Mouse (Mus musculus) hindbrain, postnatal 0 days (tissue): ENCODE data around the gene Sdccag8. TPM values are rescaled to one million over a fixed set of nuclear protein-coding genes. Genes with fewer than 3 reads are reported as not detected.
A peak's percentile ranks its signal among the peaks of the same experiment; 100 is the strongest.

Experiments
- ATAC-seq: fragments of 200-750 bp; cut with Nextera tagmentation; 2 replicates; pipeline ENCODE4 v1.8.0; 2017; ENCODE audit warnings: mild to moderate bottlenecking, moderate TSS enrichment, moderate library complexity
- DNase-seq: peaks from one replicate; pipeline ENCODE4 v3.0.0-alpha.2; 2015; ENCODE audit warnings: low spot score
- H3K27ac ChIP-seq: fragments of 300-500 bp; sonication (generic); 2 replicates; pipeline ENCODE4 v1.5.1; 2014; ENCODE audit warnings: mild to moderate bottlenecking
- H3K27me3 ChIP-seq: fragments of 300-500 bp; sonication (generic); 2 replicates; pipeline ENCODE4 v1.6.1; 2014; ENCODE audit warnings: low read length, mixed read lengths; ENCODE audit not compliant: insufficient read depth
- H3K36me3 ChIP-seq: fragments of 300-500 bp; sonication (generic); 2 replicates; pipeline ENCODE4 v1.6.1; 2014; ENCODE audit warnings: low read length, mixed read lengths; ENCODE audit not compliant: insufficient read depth
- H3K4me1 ChIP-seq: fragments of 300-500 bp; sonication (generic); 2 replicates; pipeline ENCODE4 v1.6.1; 2014; ENCODE audit warnings: antibody characterized with exemption, low read length, mixed read lengths; ENCODE audit not compliant: insufficient read depth
- H3K4me2 ChIP-seq: fragments of 300-500 bp; sonication (generic); 2 replicates; pipeline ENCODE4 v1.6.1; 2014; ENCODE audit warnings: low read depth, mild to moderate bottlenecking, low read length, moderate library complexity, mixed read lengths
- H3K4me3 ChIP-seq: fragments of 300-500 bp; sonication (generic); 2 replicates; pipeline ENCODE4 v1.5.1; 2014; ENCODE audit warnings: low read length
- H3K9ac ChIP-seq: fragments of 300-500 bp; sonication (generic); replicated peaks from 2 replicates; pipeline ENCODE4 v1.6.1; 2014; ENCODE audit warnings: mild to moderate bottlenecking, low read length, moderate library complexity, mixed read lengths
- H3K9me3 ChIP-seq: fragments of 300-500 bp; sonication (generic); 2 replicates; pipeline ENCODE4 v1.6.1; 2016; ENCODE audit warnings: low read length, mixed read lengths
- CTCF ChIP-seq: IDR thresholded peaks from 2 replicates; pipeline ENCODE4 v1.5.1; 2016; ENCODE audit warnings: antibody characterized with exemption, control low read depth, low read depth
- WGBS: fragments of 180-500 bp; shearing (Covaris S2); extraction: QIAGEN DNeasy Blood & Tissue Kit; methylation state at CpG from one replicate; pipeline ENCODE4 v1.1.7; 2014; 5-methylcytosine and 5-hydroxymethylcytosine counted together
- polyA plus RNA-seq: library from polyadenylated mRNA; unstranded; fragments of >200 nt; fragmentation: Nextera tagmentation; extraction: Ambion mirVana; gene quantifications from 2 replicates; pipeline ENCODE4 v1.2.1, GENCODE M21; 2015
- total RNA-seq: library from RNA; depleted of rRNA; stranded (reverse); fragments of >200 nt; gene quantifications from 2 replicates; pipeline ENCODE4 v1.2.3, GENCODE M21; 2014

Gene Sdccag8
- total and polyA plus RNA-seq, 2 experiments from 2014 or later, result 10.1 to 23.1 TPM

DNA sequence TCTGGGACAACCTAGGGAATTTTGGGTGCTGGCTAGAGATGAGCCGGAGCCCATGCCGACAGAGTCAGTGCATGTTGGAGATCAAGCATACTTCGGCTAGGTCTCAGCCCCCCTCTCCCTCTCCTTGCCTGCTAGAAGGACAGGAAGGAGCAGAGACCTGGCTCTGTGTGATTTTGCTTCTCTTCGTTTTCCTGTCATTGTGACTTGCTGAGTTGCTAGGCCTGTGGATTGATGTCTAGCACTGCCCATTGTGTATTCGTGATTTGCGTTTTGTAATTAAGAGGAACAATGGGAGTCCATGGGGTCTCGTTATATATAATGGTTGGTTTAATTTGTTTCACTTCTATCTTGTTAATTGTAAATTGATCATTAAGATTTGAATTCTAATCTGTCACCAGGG, 137.4 kb downstream of the Sdccag8 start:
- Histone ChIP-seq H3K4me1 (no peaks in the 10 kb centered on the region), H3K9ac (no peak overlapping the region), H3K4me3 (no peak overlapping the region), H3K36me3 (no peaks in the 10 kb centered on the region; the same call in 1 of the 2 replicates), H3K27ac (no peak overlapping the region), H3K27me3 (no peaks in the 10 kb centered on the region), H3K9me3 (no peaks in the 10 kb centered on the region), H3K4me2 (no peak overlapping the region)
- DNase-seq (no peak), ATAC-seq (no peak)
- WGBS, result 31% methylated on average over 7 of the region's 7 CpGs
- TF ChIP-seq CTCF, result no peak

DNA sequence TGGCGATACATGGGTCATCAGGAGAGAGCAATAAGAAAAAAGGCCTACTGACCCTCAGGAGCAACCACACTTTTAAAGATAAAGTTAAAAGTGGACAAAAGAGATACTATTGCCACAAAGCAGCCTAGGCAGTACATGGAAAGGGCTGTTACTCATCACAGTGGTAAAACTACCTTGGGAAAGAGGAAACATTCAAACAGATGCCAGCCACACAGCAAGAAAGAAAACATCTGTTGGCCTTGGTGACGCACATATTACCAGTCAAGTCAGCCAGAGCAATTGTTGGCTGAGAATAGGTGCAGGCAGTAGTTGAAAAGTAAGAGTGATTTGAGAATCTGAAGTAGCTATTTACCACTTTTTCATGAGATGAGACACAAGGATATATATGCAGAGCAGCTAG, 143.9 kb downstream of the Sdccag8 start:
- no peaks in the 10 kb centered on the region for H3K4me1 ChIP-seq
- no peaks in the 10 kb centered on the region; the same call in 1 of the 2 replicates for H3K36me3 ChIP-seq
- no peak for DNase-seq
- H3K9me3 ChIP-seq, result no peaks in the 10 kb centered on the region
- TF ChIP-seq CTCF, result no peak
- H3K9ac ChIP-seq, result no peak overlapping the region
- no peak overlapping the region for H3K4me3 ChIP-seq
- 84% methylated on average over 2 of the region's 2 CpGs for WGBS
- no peak for ATAC-seq
- H3K4me2 ChIP-seq, result no peak overlapping the region
- H3K27ac ChIP-seq, result no peak overlapping the region
- H3K27me3 ChIP-seq, result no peaks in the 10 kb centered on the region

DNA sequence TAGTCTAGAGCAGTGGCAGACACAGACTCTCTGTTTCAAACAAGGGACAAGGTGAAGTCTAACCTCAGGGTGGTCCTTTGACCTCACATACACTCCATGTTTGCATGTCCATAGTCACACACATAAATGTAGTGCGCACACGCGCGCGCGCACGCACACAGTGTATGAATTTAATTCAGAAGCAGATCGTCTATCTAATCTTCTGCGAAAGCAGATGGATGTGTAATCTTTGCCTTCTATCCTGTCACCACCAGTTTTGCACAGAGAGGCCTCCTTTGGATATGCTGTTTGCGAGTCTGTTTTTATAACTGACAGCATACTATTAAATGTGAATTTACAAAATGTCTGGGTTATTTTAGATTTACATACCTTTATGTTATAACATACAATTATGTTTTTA, 147.3 kb downstream of the Sdccag8 start:
- TF ChIP-seq CTCF, result no peak
- Histone ChIP-seq H3K36me3 (no peaks in the 10 kb centered on the region), H3K4me1 (no peaks in the 10 kb centered on the region), H3K4me3 (no peak overlapping the region), H3K27ac (no peak overlapping the region), H3K9me3 (no peaks in the 10 kb centered on the region), H3K27me3 (no peaks in the 10 kb centered on the region), H3K9ac (no peak overlapping the region), H3K4me2 (no peak overlapping the region)
- DNase-seq (no peak), ATAC-seq (no peak)
- WGBS, result 96% methylated on average over 10 of the region's 10 CpGs

- Histone ChIP-seq H3K4me1 (no peaks in the 10 kb centered on the region), H3K27me3 (no peaks in the 10 kb centered on the region), H3K4me2 (no peak overlapping the region), H3K36me3 (no peaks in the 10 kb centered on the region), H3K27ac (no peak overlapping the region), H3K4me3 (no peak overlapping the region), H3K9ac (no peak overlapping the region), H3K9me3 (no peaks in the 10 kb centered on the region)
- DNase-seq, result no peak
- no peak for TF ChIP-seq CTCF
- WGBS, result 63% methylated on average over 5 of the region's 5 CpGs
- no peak for ATAC-seq
Observed at GRCm38 (mm10) chr1:176962894-176963293, 148.4 kb downstream of the Sdccag8 start.

GRCm38 (mm10) chr1:176967299-176967698, 152.8 kb downstream of the Sdccag8 start:
- TF ChIP-seq CTCF, result no peak
- no peak overlapping the region for H3K9ac ChIP-seq
- H3K27ac ChIP-seq, result no peak overlapping the region
- 0 out of 2 replicates have a peak, but pooled peaks cover 4% of the 10 kb centered on the region for H3K4me1 ChIP-seq
- no peaks in the 10 kb centered on the region for H3K9me3 ChIP-seq
- DNase-seq (no peak), ATAC-seq (no peak)
- H3K4me2 ChIP-seq, result no peak overlapping the region
- no peak overlapping the region for H3K4me3 ChIP-seq
- 87% methylated on average over 3 of the region's 3 CpGs for WGBS
- H3K36me3 ChIP-seq, result no peaks in the 10 kb centered on the region
- no peaks in the 10 kb centered on the region for H3K27me3 ChIP-seq

DNA sequence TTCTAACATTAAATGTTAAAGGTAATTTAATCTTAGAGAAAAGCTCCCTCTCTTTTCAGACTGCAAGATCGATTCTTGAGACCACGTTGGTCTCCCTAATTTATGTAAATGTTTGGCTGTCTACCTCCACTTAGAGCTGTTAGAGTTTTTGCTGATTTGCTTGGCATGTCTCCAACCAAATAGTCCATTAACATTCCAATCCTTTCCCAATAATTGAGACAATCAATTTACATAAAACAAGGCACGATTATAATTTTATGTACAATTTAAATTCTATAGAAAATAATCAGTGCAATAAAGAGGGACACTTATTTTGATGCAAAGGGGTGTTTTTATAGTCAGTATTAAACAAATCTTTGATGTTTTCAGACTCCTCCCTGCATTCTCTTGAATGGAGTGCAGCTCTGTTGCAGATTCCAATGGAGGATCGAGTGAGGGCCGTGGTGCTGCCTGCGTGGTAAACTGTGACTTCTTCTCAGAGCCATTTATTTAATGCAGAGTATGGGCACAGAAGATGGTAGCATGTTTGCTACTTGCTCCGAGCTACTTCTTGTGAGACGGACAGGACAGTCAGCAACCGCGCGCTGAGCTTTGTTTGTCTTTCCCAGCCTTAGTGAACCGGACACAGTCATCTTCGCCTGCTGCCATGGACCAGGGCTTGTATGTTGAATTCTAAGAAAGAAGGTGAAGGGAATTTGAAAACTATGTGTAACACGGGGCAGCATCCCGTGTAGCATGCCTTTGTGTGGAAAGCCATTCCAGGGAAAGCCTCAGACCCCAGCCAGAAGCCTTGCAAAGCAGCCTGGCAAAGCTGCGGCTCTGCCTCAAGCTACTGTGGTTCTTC, 156.4 kb downstream of the Sdccag8 start:
- H3K4me1 ChIP-seq, result 0 out of 2 replicates have a peak, but pooled peaks cover 4% of the 10 kb centered on the region
- H3K4me3 ChIP-seq, result no peak overlapping the region
- H3K4me2 ChIP-seq, result no peak overlapping the region
- H3K27ac ChIP-seq, result peak overlapping the region; percentile 41; the same call in 1 of the 2 replicates
- no peak for DNase-seq
- no peaks in the 10 kb centered on the region for H3K9me3 ChIP-seq
- TF ChIP-seq CTCF, result no peak
- ATAC-seq, result no peak
- H3K36me3 ChIP-seq, result no peaks in the 10 kb centered on the region
- no peak overlapping the region for H3K9ac ChIP-seq
- whole genome bisulfite sequencing, result 56% methylated on average over 16 of the region's 16 CpGs
- no peaks in the 10 kb centered on the region for H3K27me3 ChIP-seq

DNA sequence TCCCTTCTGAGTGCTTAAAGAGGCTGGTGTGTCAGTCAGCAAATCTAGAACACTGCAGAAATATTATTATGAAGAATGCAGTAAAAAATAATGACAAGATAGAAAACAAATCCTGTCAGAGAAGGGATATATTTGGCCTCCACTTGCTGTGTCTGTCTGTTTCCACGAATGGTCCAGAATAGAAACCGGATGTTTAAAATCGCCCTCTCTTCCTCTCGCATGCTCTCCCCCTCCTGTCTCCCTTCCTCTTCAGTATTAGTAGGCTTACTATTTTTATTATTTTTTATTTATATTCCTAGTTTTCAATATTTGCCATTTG, 157.0 kb downstream of the Sdccag8 start:
- ATAC-seq (no peak), DNase-seq (no peak)
- no peaks in the 10 kb centered on the region for H3K9me3 ChIP-seq
- no peak overlapping the region for H3K4me3 ChIP-seq
- 77% methylated on average over 4 of the region's 4 CpGs for WGBS
- no peaks in the 10 kb centered on the region for H3K27me3 ChIP-seq
- no peaks in the 10 kb centered on the region for H3K36me3 ChIP-seq
- no peak for TF ChIP-seq CTCF
- 0 out of 2 replicates have a peak, but pooled peaks cover 4% of the 10 kb centered on the region for H3K4me1 ChIP-seq
- no peak overlapping the region for H3K9ac ChIP-seq
- peak overlapping the region; percentile 41; the same call in 1 of the 2 replicates for H3K27ac ChIP-seq
- no peak overlapping the region for H3K4me2 ChIP-seq
